In the genomic region with DNA sequence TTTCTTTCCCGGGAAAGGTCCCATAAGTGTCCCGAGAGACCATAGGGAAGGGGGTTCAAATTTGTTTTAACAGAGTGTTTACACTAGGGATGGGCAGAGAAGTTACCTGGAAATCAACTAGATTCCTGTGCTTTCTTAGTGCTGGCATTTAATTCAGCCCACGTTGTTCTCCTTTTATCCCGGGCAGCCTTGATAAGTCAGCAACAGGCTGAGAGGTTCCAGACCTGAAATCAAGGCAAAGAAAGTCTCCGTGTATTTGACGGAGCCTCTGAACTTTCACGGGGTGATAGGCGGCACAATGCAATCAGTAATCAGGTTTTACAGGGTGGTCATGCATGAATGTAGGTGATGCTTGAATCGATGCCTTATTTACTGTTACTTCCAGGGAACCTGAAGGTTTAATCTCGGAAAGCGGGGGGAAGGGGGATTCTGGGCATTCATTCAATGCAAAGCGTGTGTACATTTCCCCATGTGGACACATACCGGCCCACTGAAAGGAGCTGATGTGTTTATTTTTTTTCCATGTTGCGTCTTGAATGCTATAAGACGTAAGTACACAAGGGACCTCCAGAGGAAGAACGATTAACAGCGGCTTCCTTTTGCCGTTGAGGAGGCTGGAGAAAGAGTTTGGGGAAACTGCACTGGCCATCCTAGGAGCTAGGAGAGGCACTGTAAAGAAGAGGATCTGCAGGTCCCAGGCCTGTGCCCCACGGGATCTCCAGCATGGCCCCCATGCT, we compare ENCODE assay signal across 9 mouse cellular contexts. TPM values are rescaled to one million over a fixed set of nuclear protein-coding genes. Genes with fewer than 3 reads are reported as not detected.
DNase-seq lines count a peak whose midpoint lies in the region; ATAC-seq and TF ChIP-seq lines count a peak whose summit lies in the region.
"Had no signal": no experiment of that assay in that cellular context is flagged by ENCODE, and none has a peak within 500 bp of the region (broad histone marks: within the 10 kb centered on the region; RNA-seq: fewer than 3 reads in every experiment).

No protein-coding gene starts in this region.

- H3K27me3 ChIP-seq in kidney, embryonic 16.5 days (ENCODE audit: insufficient read depth, low read length), result peaks cover 63% of the 10 kb centered on the region
- peaks cover 68% of the 10 kb centered on the region for H3K27me3 ChIP-seq in embryonic facial prominence, embryonic 14.5 days (replicated peaks; ENCODE audit: control insufficient read depth, insufficient read depth, low read length)
- no peaks in the 10 kb centered on the region for H3K27me3 ChIP-seq in hindbrain, embryonic 16.5 days (replicated peaks; ENCODE audit: control insufficient read depth, insufficient read depth, low read length)
- no peaks in the 10 kb centered on the region for H3K27me3 ChIP-seq in midbrain, postnatal 0 days (ENCODE audit: insufficient read depth, low read length)

- ATAC-seq in kidney, embryonic 16.5 days (ENCODE audit: low FRiP score, low TSS enrichment), result no peak
- no peak for ATAC-seq in embryonic facial prominence, embryonic 14.5 days (ENCODE audit: low read depth)
- ATAC-seq in hindbrain, embryonic 16.5 days, result no peak
- ATAC-seq in midbrain, postnatal 0 days (ENCODE audit: low FRiP score), result no peak

- no peaks in the 10 kb centered on the region for H3K9me3 ChIP-seq in kidney, embryonic 16.5 days (ENCODE audit: low read length)
- H3K9me3 ChIP-seq in embryonic facial prominence, embryonic 14.5 days (ENCODE audit: control insufficient read depth, low read length), result no peaks in the 10 kb centered on the region
- no peaks in the 10 kb centered on the region for H3K9me3 ChIP-seq in hindbrain, embryonic 16.5 days (ENCODE audit: control insufficient read depth, low read length)
- no peaks in the 10 kb centered on the region for H3K9me3 ChIP-seq in midbrain, postnatal 0 days (ENCODE audit: low read length)
- H3K9me3 ChIP-seq: liver, embryonic 15.5 days had no signal

- H3K4me1 ChIP-seq in kidney, embryonic 16.5 days (ENCODE audit: insufficient read depth, low read length), result peaks cover 21% of the 10 kb centered on the region
- H3K4me1 ChIP-seq in embryonic facial prominence, embryonic 14.5 days (ENCODE audit: control insufficient read depth, insufficient read depth, low read length), result no peaks in the 10 kb centered on the region
- H3K4me1 ChIP-seq in hindbrain, embryonic 16.5 days (ENCODE audit: control insufficient read depth, insufficient read depth, low read depth, low read length), result peaks cover 33% of the 10 kb centered on the region
- H3K4me1 ChIP-seq in midbrain, postnatal 0 days (ENCODE audit: insufficient read depth, low read length), result peaks cover 7% of the 10 kb centered on the region; the same call in 1 of the 2 replicates

- WGBS in kidney, embryonic 16.5 days, result 2% methylated on average over 19 of the region's 19 CpGs
- 3% methylated on average over 19 of the region's 19 CpGs for WGBS in embryonic facial prominence, embryonic 14.5 days
- 2% methylated on average over 19 of the region's 19 CpGs for WGBS in hindbrain, embryonic 16.5 days
- under 1% methylated on average over 19 of the region's 19 CpGs for WGBS in midbrain, postnatal 0 days

- TF ChIP-seq CTCF in midbrain, postnatal 0 days (IDR thresholded peaks at IDR 0.05), result peak; percentile 35

- no peak for DNase-seq in kidney, postnatal 25 days
- DNase-seq in embryonic facial prominence, embryonic 14.5 days (ENCODE audit: low spot score), result peak; percentile 11
- peak; percentile 34 for DNase-seq in midbrain, postnatal 0 days (ENCODE audit: low spot score)
- no peak for DNase-seq in adrenal gland, adult 18-20 months (ENCODE audit: low spot score in 2 of 2)
- no peak for DNase-seq in ovary, postnatal 36 days (ENCODE audit: low spot score)
- no peak for DNase-seq in frontal cortex, adult 2 months (ENCODE audit: extremely low spot score in 1 of 2, low spot score in 1 of 2)

- peak overlapping the region; percentile 100 for H3K4me2 ChIP-seq in kidney, embryonic 16.5 days (replicated peaks; ENCODE audit: low read depth, low read length)
- H3K4me2 ChIP-seq in embryonic facial prominence, embryonic 14.5 days (ENCODE audit: low read depth, low read length), result peak overlapping the region; percentile 100
- peak overlapping the region; percentile 86 for H3K4me2 ChIP-seq in hindbrain, embryonic 16.5 days (ENCODE audit: low read length)
- peak overlapping the region; percentile 90 for H3K4me2 ChIP-seq in midbrain, postnatal 0 days (ENCODE audit: low read depth, low read length, poor library complexity, severe bottlenecking)

- H3K4me3 ChIP-seq in kidney, embryonic 16.5 days (ENCODE audit: low read length), result peak overlapping the region; percentile 63
- peak overlapping the region; percentile 62 for H3K4me3 ChIP-seq in embryonic facial prominence, embryonic 14.5 days (ENCODE audit: low read depth, low read length)
- H3K4me3 ChIP-seq in hindbrain, embryonic 16.5 days (ENCODE audit: low read length), result peak overlapping the region; percentile 83
- peak overlapping the region; percentile 81 for H3K4me3 ChIP-seq in midbrain, postnatal 0 days (ENCODE audit: low read depth, low read length)

- no peak overlapping the region; the same call in 1 of the 2 replicates for H3K27ac ChIP-seq in kidney, embryonic 16.5 days (ENCODE audit: low read length)
- H3K27ac ChIP-seq in embryonic facial prominence, embryonic 14.5 days (replicated peaks; ENCODE audit: low read depth, low read length), result no peak overlapping the region
- H3K27ac ChIP-seq in hindbrain, embryonic 16.5 days (ENCODE audit: low read depth, low read length), result peak overlapping the region; percentile 87
- H3K27ac ChIP-seq in midbrain, postnatal 0 days (ENCODE audit: low read depth, low read length), result peak overlapping the region; percentile 77; the same call in 1 of the 2 replicates
- H3K27ac ChIP-seq: liver, embryonic 15.5 days had no signal

- peak overlapping the region; percentile 77; the same call in 1 of the 2 replicates for H3K9ac ChIP-seq in kidney, embryonic 16.5 days (replicated peaks; ENCODE audit: low read length)
- H3K9ac ChIP-seq in embryonic facial prominence, embryonic 14.5 days (ENCODE audit: low read depth, low read length), result peak overlapping the region; percentile 67
- H3K9ac ChIP-seq in hindbrain, embryonic 16.5 days (ENCODE audit: low read depth, low read length), result peak overlapping the region; percentile 91
- H3K9ac ChIP-seq in midbrain, postnatal 0 days (replicated peaks; ENCODE audit: low read length, poor library complexity, severe bottlenecking), result peak overlapping the region; percentile 86
- H3K9ac ChIP-seq: liver, embryonic 15.5 days had no signal

- H3K36me3 ChIP-seq in kidney, embryonic 16.5 days (ENCODE audit: insufficient read depth, low read length), result no peaks in the 10 kb centered on the region
- H3K36me3 ChIP-seq in embryonic facial prominence, embryonic 14.5 days (ENCODE audit: control insufficient read depth, insufficient read depth, low read length), result no peaks in the 10 kb centered on the region
- H3K36me3 ChIP-seq in hindbrain, embryonic 16.5 days (ENCODE audit: control insufficient read depth, insufficient read depth, low read length), result no peaks in the 10 kb centered on the region
- H3K36me3 ChIP-seq in midbrain, postnatal 0 days (ENCODE audit: insufficient read depth, low read length), result no peaks in the 10 kb centered on the region
- H3K36me3 ChIP-seq: liver, embryonic 15.5 days had no signal

RNA-seq across cellular contexts. Expression of a gene that starts 1.3 kb away (rescaled TPM):
- polyA plus RNA-seq in kidney, embryonic 16.5 days (2015; fragmentation: Nextera tagmentation; extraction: Ambion mirVana), result 2.7 and 2.9 TPM in 2 replicates
- polyA plus RNA-seq in embryonic facial prominence, embryonic 14.5 days (2014; fragmentation: Nextera tagmentation; extraction: Ambion mirVana), result 0.88 and 0.93 TPM in 2 replicates
- polyA plus RNA-seq in hindbrain, embryonic 16.5 days (2015; fragmentation: Nextera tagmentation; extraction: Ambion mirVana), result 9.1 TPM in 2 replicates
- total RNA-seq in midbrain, postnatal 0 days (2014; rRNA removed), result 67.4 and 80.5 TPM in 2 replicates
- 9.6 and 10.6 TPM in 2 replicates for polyA plus RNA-seq in midbrain, postnatal 0 days (2015; fragmentation: Nextera tagmentation; extraction: Ambion mirVana)
- 1 to 10 TPM; 4.2 to 9.3 TPM for total RNA-seq in adrenal gland, adult 18-20 months (2021)
- 39.8 and 42.6 TPM in 2 replicates for polyA plus RNA-seq in frontal cortex, adult 2 months (2012; rRNA removed)

Comparison
In these comparisons a context has a peak if more than half of its experiments do, and no peak if none do; other contexts are left out.
1. H3K27ac ChIP-seq: peak in hindbrain, embryonic 16.5 days (single experiment) and midbrain, postnatal 0 days (single experiment); none in kidney, embryonic 16.5 days (single experiment) and embryonic facial prominence, embryonic 14.5 days (single experiment).
2. DNase-seq: peak in embryonic facial prominence, embryonic 14.5 days (single experiment) and midbrain, postnatal 0 days (single experiment); none in kidney, postnatal 25 days (0 of 2), adrenal gland, adult 18-20 months (0 of 2), ovary, postnatal 36 days (single experiment) and frontal cortex, adult 2 months (0 of 2).
3. Peak in every context shown above with its lines, with median percentiles within 50 percentile points of each other: H3K4me2 ChIP-seq, H3K4me3 ChIP-seq and H3K9ac ChIP-seq.